Mouse (Mus musculus) limb, embryonic 10.5 days (tissue): ENCODE measurements at regions not wholly inside any gene's neighbourhood (a gene's known extent, or its start where the extent isn't known, plus 50 kb on each side); places are given as distances from the start of the nearest gene placed in this dataset.
A peak's percentile ranks its signal among the peaks of the same experiment; 100 is the strongest.

ENCODE experiments used
- DNase-seq: peaks from one replicate; pipeline ENCODE4 v3.0.0-alpha.2; 2017; ENCODE audit warnings: low spot score
- H3K27ac ChIP-seq: fragments of 300-500 bp; sonication (generic); 2 replicates; pipeline ENCODE4 v1.5.1; 2016; ENCODE audit warnings: mild to moderate bottlenecking
- H3K27me3 ChIP-seq: fragments of 300-500 bp; sonication (generic); 2 replicates; pipeline ENCODE4 v1.6.1; 2016; ENCODE audit warnings: low read depth, mild to moderate bottlenecking; ENCODE audit not compliant: poor library complexity, severe bottlenecking
- H3K36me3 ChIP-seq: fragments of 300-500 bp; sonication (generic); 2 replicates; pipeline ENCODE4 v1.6.1; 2016; ENCODE audit warnings: mild to moderate bottlenecking, moderate library complexity
- H3K4me1 ChIP-seq: fragments of 300-500 bp; sonication (generic); 2 replicates; pipeline ENCODE4 v1.6.1; 2016
- H3K4me3 ChIP-seq: fragments of 300-500 bp; sonication (generic); 2 replicates; pipeline ENCODE4 v1.5.1; 2016; ENCODE audit warnings: mild to moderate bottlenecking, moderate library complexity
- H3K9me3 ChIP-seq: fragments of 300-500 bp; sonication (generic); replicated peaks from 2 replicates; pipeline ENCODE4 v1.6.1; 2016; ENCODE audit warnings: mild to moderate bottlenecking
- WGBS: fragments of 180-500 bp; shearing (Covaris S2); methylation state at CpG from one replicate; pipeline ENCODE4 v1.1.7; 2016; 5-methylcytosine and 5-hydroxymethylcytosine counted together

GRCm38 (mm10) chr8:34613138-34613537 lies 501.6 kb upstream of the Gm10131 start:
- H3K4me1 ChIP-seq: peaks cover 2% of the 10 kb centered on the region
- no peak overlapping the region for H3K4me3 ChIP-seq
- no peak overlapping the region for H3K27ac ChIP-seq
- 86% methylated on average over 5 of the region's 5 CpGs for WGBS
- no peaks in the 10 kb centered on the region for H3K36me3 ChIP-seq
- DNase-seq: no peak
- H3K9me3 ChIP-seq: no peaks in the 10 kb centered on the region
- no peaks in the 10 kb centered on the region for H3K27me3 ChIP-seq

GRCm38 (mm10) chr8:34612396-34612795 lies 500.9 kb upstream of the Gm10131 start:
- Histone ChIP-seq H3K4me1 (no peaks in the 10 kb centered on the region), H3K36me3 (no peaks in the 10 kb centered on the region), H3K27me3 (no peaks in the 10 kb centered on the region), H3K4me3 (no peak overlapping the region), H3K9me3 (no peaks in the 10 kb centered on the region), H3K27ac (no peak overlapping the region)
- no peak for DNase-seq
- 85% methylated on average over 3 of the region's 3 CpGs for WGBS

GRCm38 (mm10) chr8:34610186-34610585 lies 498.6 kb upstream of the Gm10131 start:
- Histone ChIP-seq H3K36me3 (no peaks in the 10 kb centered on the region), H3K27ac (no peak overlapping the region), H3K9me3 (no peaks in the 10 kb centered on the region), H3K4me3 (no peak overlapping the region), H3K27me3 (no peaks in the 10 kb centered on the region), H3K4me1 (no peaks in the 10 kb centered on the region)
- DNase-seq: no peak

GRCm38 (mm10) chr8:34607426-34607825 lies 495.9 kb upstream of the Gm10131 start:
- H3K36me3 ChIP-seq: no peaks in the 10 kb centered on the region
- H3K27me3 ChIP-seq: no peaks in the 10 kb centered on the region
- H3K4me1 ChIP-seq: no peaks in the 10 kb centered on the region
- H3K4me3 ChIP-seq: no peak overlapping the region
- H3K27ac ChIP-seq: no peak overlapping the region
- WGBS: 92% methylated on average over 2 of the region's 2 CpGs
- no peaks in the 10 kb centered on the region for H3K9me3 ChIP-seq
- no peak for DNase-seq

- H3K9me3 ChIP-seq: no peaks in the 10 kb centered on the region
- 96% methylated on average over 2 of the region's 2 CpGs for WGBS
- no peak overlapping the region for H3K27ac ChIP-seq
- H3K27me3 ChIP-seq: no peaks in the 10 kb centered on the region
- no peaks in the 10 kb centered on the region for H3K4me1 ChIP-seq
- H3K36me3 ChIP-seq: no peaks in the 10 kb centered on the region
- no peak for DNase-seq
- H3K4me3 ChIP-seq: no peak overlapping the region
Observed at GRCm38 (mm10) chr8:34605031-34605430, 493.5 kb upstream of the Gm10131 start.

- H3K27me3 ChIP-seq: no peaks in the 10 kb centered on the region
- 78% methylated on average over 2 of the region's 2 CpGs for WGBS
Observed at GRCm38 (mm10) chr8:34604581-34604980, 493.0 kb upstream of the Gm10131 start.

GRCm38 (mm10) chr8:34601426-34601953 lies 490.0 kb upstream of the Gm10131 start:
- H3K36me3 ChIP-seq: no peaks in the 10 kb centered on the region
- H3K27me3 ChIP-seq: no peaks in the 10 kb centered on the region
- H3K9me3 ChIP-seq: no peaks in the 10 kb centered on the region
- no peak overlapping the region for H3K4me3 ChIP-seq
- WGBS: 90% methylated on average over 3 of the region's 3 CpGs
- no peak for DNase-seq
- H3K27ac ChIP-seq: no peak overlapping the region
- H3K4me1 ChIP-seq: no peaks in the 10 kb centered on the region

More at GRCm38 (mm10) chr8:34604581-34604980, 493.0 kb upstream of the Gm10131 start:
- Histone ChIP-seq H3K27ac (no peak overlapping the region), H3K4me3 (no peak overlapping the region), H3K9me3 (no peaks in the 10 kb centered on the region), H3K4me1 (no peaks in the 10 kb centered on the region), H3K36me3 (no peaks in the 10 kb centered on the region)
- DNase-seq: no peak

GRCm38 (mm10) chr8:34600880-34601279 lies 489.3 kb upstream of the Gm10131 start:
- 84% methylated on average over 5 of the region's 5 CpGs for WGBS
- no peaks in the 10 kb centered on the region for H3K9me3 ChIP-seq
- no peaks in the 10 kb centered on the region for H3K36me3 ChIP-seq
- no peak overlapping the region for H3K27ac ChIP-seq
- no peak for DNase-seq
- no peaks in the 10 kb centered on the region for H3K27me3 ChIP-seq
- H3K4me3 ChIP-seq: no peak overlapping the region
- no peaks in the 10 kb centered on the region for H3K4me1 ChIP-seq

GRCm38 (mm10) chr8:34596593-34596992 lies 485.1 kb upstream of the Gm10131 start:
- no peak overlapping the region for H3K27ac ChIP-seq
- 83% methylated on average over 5 of the region's 5 CpGs for WGBS
- DNase-seq: no peak
- no peaks in the 10 kb centered on the region for H3K9me3 ChIP-seq
- H3K4me3 ChIP-seq: no peak overlapping the region
- H3K27me3 ChIP-seq: no peaks in the 10 kb centered on the region
- H3K4me1 ChIP-seq: no peaks in the 10 kb centered on the region
- no peaks in the 10 kb centered on the region for H3K36me3 ChIP-seq

- Histone ChIP-seq H3K9me3 (no peaks in the 10 kb centered on the region), H3K4me1 (no peaks in the 10 kb centered on the region), H3K27me3 (no peaks in the 10 kb centered on the region), H3K27ac (no peak overlapping the region), H3K4me3 (no peak overlapping the region), H3K36me3 (no peaks in the 10 kb centered on the region)
- DNase-seq: no peak
- WGBS: 93% methylated on average over 8 of the region's 8 CpGs
Observed at GRCm38 (mm10) chr8:34590976-34591749, 479.6 kb upstream of the Gm10131 start.

- Histone ChIP-seq H3K9me3 (no peaks in the 10 kb centered on the region), H3K4me3 (no peak overlapping the region), H3K27ac (no peak overlapping the region), H3K27me3 (no peaks in the 10 kb centered on the region), H3K4me1 (peaks cover 16% of the 10 kb centered on the region), H3K36me3 (no peaks in the 10 kb centered on the region)
- DNase-seq: no peak
- 30% methylated on average over 4 of the region's 4 CpGs for whole genome bisulfite sequencing
Observed at GRCm38 (mm10) chr8:34578043-34578442, 466.5 kb upstream of the Gm10131 start.

- H3K36me3 ChIP-seq: no peaks in the 10 kb centered on the region
- H3K9me3 ChIP-seq: no peaks in the 10 kb centered on the region
- H3K4me1 ChIP-seq: peaks cover 21% of the 10 kb centered on the region
- peak; percentile 37 for DNase-seq
- H3K27ac ChIP-seq: peak overlapping the region; percentile 74
- no peak overlapping the region for H3K4me3 ChIP-seq
- WGBS: 48% methylated on average over 3 of the region's 3 CpGs
- no peaks in the 10 kb centered on the region for H3K27me3 ChIP-seq
Observed at GRCm38 (mm10) chr8:34574009-34574408, 462.5 kb upstream of the Gm10131 start.

GRCm38 (mm10) chr8:34573007-34573881 lies 461.7 kb upstream of the Gm10131 start:
- H3K27me3 ChIP-seq: no peaks in the 10 kb centered on the region
- H3K9me3 ChIP-seq: no peaks in the 10 kb centered on the region
- 39% methylated on average over 9 of the region's 9 CpGs for WGBS
- H3K4me1 ChIP-seq: peaks cover 21% of the 10 kb centered on the region
- DNase-seq: peak; percentile 45
- peak overlapping the region; percentile 74 for H3K27ac ChIP-seq
- H3K36me3 ChIP-seq: no peaks in the 10 kb centered on the region
- H3K4me3 ChIP-seq: no peak overlapping the region
